Mouse (Mus musculus) gastrocnemius, adult 8-10 months (tissue): ENCODE data around the gene Olfr358. TPM values are rescaled to one million over a fixed set of nuclear protein-coding genes. Genes with fewer than 3 reads are reported as not detected.

Source experiments
- DNase-seq, 2 experiments: peaks; one replicate each; pipeline ENCODE4 v3.0.0; 2022; ENCODE audit warnings: low spot score in 2 of 2
- total RNA-seq, 4 experiments: library from RNA; stranded (reverse); gene quantifications; 2 replicates each; pipeline ENCODE4 v1.2.4; 2022

The Olfr358 gene
- total RNA-seq, result not detected

DNA sequence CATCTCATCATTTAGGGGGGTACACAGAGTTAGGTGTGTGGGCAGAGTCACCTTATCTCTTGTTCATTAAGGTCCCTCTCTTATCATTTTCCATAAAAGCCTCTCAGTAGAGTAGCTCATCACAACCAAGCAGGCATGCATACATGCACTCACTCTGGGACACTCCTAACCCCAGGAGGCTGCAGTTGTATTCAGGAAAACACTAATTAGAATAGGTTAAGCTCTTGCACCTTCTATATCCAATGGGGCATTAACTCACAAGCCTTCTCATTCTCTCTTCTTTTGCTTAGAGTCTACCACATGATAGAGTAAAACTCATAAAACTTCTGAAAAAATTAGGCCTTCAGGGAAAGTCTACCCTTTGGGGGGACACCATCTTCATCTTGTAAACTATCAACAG lies at the start of gene Olfr358:
Gene Olfr358, minus strand, starts transcription at position 101 of the 400 bp plus-strand sequence.
- DNase-seq, result no peak

DNA sequence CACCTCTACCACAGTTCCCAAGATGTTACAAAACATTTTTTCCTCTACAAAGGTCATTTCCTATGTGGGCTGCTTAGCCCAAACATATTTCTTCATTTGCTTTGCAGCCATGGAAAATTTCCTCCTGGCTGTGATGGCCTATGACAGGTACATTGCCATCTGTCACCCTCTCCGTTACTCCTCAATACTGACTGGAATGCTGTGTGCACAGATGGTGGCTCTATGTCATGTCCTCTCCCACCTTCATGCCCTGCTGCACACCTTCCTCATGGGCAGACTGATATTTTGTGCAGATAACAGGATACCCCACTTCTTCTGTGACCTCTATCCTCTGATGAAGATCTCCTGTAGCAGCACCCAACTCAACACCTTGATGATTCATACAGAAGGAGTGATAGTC lies 12.1 kb downstream of the Olfr358 start:
- no peak for DNase-seq

DNA sequence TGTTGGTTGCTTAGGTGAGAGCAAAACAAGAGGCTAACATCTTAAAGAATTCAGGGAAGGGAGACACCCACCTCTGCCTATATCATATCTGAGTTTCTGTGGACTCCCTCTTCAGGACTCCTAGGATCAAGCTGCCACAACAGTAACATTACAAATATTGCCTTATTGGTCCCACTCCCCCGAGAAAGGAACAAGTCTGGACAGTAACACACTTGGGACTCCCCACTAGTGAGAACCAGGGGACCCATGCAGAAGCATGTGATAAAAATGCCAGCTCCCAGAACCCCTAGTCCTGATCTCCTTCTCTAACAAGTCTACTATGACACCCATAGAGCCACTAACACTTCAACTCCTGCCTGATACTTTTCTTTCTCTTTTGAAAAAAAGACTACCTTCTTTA lies 15.6 kb downstream of the Olfr358 start, which contains the start of gene Olfr357:
Gene Olfr357, plus strand, starts transcription at position 301 of the 400 bp plus-strand sequence.
- DNase-seq, result no peak

Other genes with a start within 250 kb of the Olfr358 start
- not detected for gene Olfr348, start 225.1 kb downstream of the Olfr358 start, total RNA-seq
- gene Olfr50, start 218.8 kb downstream of the Olfr358 start, total RNA-seq, result not detected
- gene Olfr3, start 192.3 kb downstream of the Olfr358 start, total RNA-seq, result not detected
- gene Olfr350, start 163.0 kb downstream of the Olfr358 start, total RNA-seq, result not detected
- gene Olfr351, start 146.7 kb downstream of the Olfr358 start, total RNA-seq, result not detected
- not detected for gene Olfr352, start 140.9 kb downstream of the Olfr358 start, total RNA-seq
- not detected for gene Olfr353, start 116.4 kb downstream of the Olfr358 start, total RNA-seq
- not detected for gene Olfr354, start 103.7 kb downstream of the Olfr358 start, total RNA-seq
- gene Olfr355, start 80.4 kb downstream of the Olfr358 start, total RNA-seq, result not detected
- gene Olfr356, start 72.2 kb downstream of the Olfr358 start, total RNA-seq, result not detected
- not detected for gene Olfr357, start 15.5 kb downstream of the Olfr358 start, total RNA-seq
- not detected for gene Olfr360, start 56.4 kb upstream of the Olfr358 start, total RNA-seq
- not detected for gene Olfr361, start 80.0 kb upstream of the Olfr358 start, total RNA-seq
- not detected for gene Olfr362, start 108.6 kb upstream of the Olfr358 start, total RNA-seq
- not detected for gene Olfr364-ps1, start 130.0 kb upstream of the Olfr358 start, total RNA-seq
- not detected for gene Olfr365, start 178.9 kb upstream of the Olfr358 start, total RNA-seq
- not detected for gene Olfr366, start 202.2 kb upstream of the Olfr358 start, total RNA-seq